Mouse (Mus musculus): ENCODE results near the gene Setd5. TPM values are rescaled to one million over a fixed set of nuclear protein-coding genes. Genes with fewer than 3 reads are reported as not detected.

Gene Setd5
- polyA plus RNA-seq (2017; shearing (Covaris generic)): 10 to 100 TPM; 31.9 to 37.2 TPM

GRCm38 (mm10) chr6:113076686-113077516 is at the start of gene Setd5:
TSS of gene Setd5 (plus strand) at chr6:113077365.
- ATAC-seq: peak; percentile 75

GRCm38 (mm10) chr6:113027446-113027845 is 49.7 kb upstream of the Setd5 start:
- ATAC-seq: no peak

- no peak for ATAC-seq
Observed at GRCm38 (mm10) chr6:113029006-113029405, 48.2 kb upstream of the Setd5 start.

GRCm38 (mm10) chr6:113030553-113030952 is 46.6 kb upstream of the Setd5 start:
- no peak for ATAC-seq

- no peak for ATAC-seq
Observed at GRCm38 (mm10) chr6:113030970-113031660, 46.0 kb upstream of the Setd5 start.

- ATAC-seq: no peak
Observed at GRCm38 (mm10) chr6:113032121-113032520, 45.0 kb upstream of the Setd5 start.

GRCm38 (mm10) chr6:113033185-113033584 is 44.0 kb upstream of the Setd5 start:
- ATAC-seq: no peak

- ATAC-seq: no peak
Observed at GRCm38 (mm10) chr6:113034466-113034865, 42.7 kb upstream of the Setd5 start.

- no peak for ATAC-seq
Observed at GRCm38 (mm10) chr6:113036463-113037175, 40.5 kb upstream of the Setd5 start.

GRCm38 (mm10) chr6:113037946-113038734 is 39.0 kb upstream of the Setd5 start:
- peak; percentile 90 for ATAC-seq

GRCm38 (mm10) chr6:113038735-113039058 is 38.5 kb upstream of the Setd5 start:
- ATAC-seq: no peak

- ATAC-seq: no peak
Observed at GRCm38 (mm10) chr6:113040319-113040718, 36.8 kb upstream of the Setd5 start.

- ATAC-seq: no peak
Observed at GRCm38 (mm10) chr6:113041215-113041990, 35.8 kb upstream of the Setd5 start.

GRCm38 (mm10) chr6:113045575-113045974 is 31.6 kb upstream of the Setd5 start:
- peak; percentile 37 for ATAC-seq

- peak; percentile 96 for ATAC-seq
Observed at GRCm38 (mm10) chr6:113046041-113046975, 30.9 kb upstream of the Setd5 start, which contains the start of gene Thumpd3. TSS of gene Thumpd3 (plus strand) at chr6:113046225.

- peak; percentile 12 for ATAC-seq
Observed at GRCm38 (mm10) chr6:113047016-113047746, 30.0 kb upstream of the Setd5 start.

- ATAC-seq: no peak
Observed at GRCm38 (mm10) chr6:113048371-113048770, 28.8 kb upstream of the Setd5 start.

- ATAC-seq: no peak
Observed at GRCm38 (mm10) chr6:113049159-113049558, 28.0 kb upstream of the Setd5 start.

- no peak for ATAC-seq
Observed at GRCm38 (mm10) chr6:113052972-113053371, 24.2 kb upstream of the Setd5 start.
